Comparison of ENCODE assay signal across 10 mouse cellular contexts in the genomic region with DNA sequence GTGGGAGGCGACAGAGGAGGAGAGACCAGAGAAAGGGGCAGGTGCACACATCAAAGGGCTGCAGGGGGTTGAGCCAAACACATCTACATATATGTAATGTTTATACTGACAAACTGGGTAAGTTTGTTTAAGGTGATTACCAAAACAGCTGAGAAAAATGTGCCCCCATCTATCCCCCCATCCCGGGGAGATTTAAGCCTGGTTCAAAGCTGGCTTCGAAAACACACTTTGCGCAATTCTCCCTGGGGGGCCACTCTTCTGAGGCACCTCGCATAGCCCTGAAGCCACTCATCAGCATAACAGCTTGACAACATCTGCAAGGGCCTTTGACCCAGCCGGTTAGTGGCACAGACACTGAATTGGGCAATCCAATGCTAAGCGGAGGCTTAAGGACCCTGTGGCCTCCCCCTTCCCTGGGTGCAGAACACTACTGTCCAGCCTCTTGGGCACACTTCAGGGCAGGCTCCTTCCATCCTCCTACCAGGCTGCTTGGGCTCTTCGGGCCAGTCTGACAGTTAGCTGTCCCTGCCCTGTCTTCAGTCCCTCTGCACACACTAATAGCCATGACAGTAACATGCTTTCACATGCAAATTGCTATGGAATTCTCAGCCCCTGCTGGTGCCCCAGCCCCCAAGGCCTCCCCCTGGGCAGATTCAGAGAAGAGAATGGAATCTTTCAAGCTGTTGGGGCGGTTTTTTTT. TPM values are rescaled to one million over a fixed set of nuclear protein-coding genes. Genes with fewer than 3 reads are reported as not detected.
A peak's percentile ranks its signal among the peaks of the same experiment; 100 is the strongest.
DNase-seq lines count a peak whose midpoint lies in the region; ATAC-seq lines count a peak whose summit lies in the region.
"Had no signal": no experiment of that assay in that cellular context is flagged by ENCODE, and none has a peak within 500 bp of the region (broad histone marks: within the 10 kb centered on the region; RNA-seq: fewer than 3 reads in every experiment).

No protein-coding gene starts in this region.

- H3K9ac ChIP-seq in forebrain, embryonic 16.5 days (replicated peaks; ENCODE audit: low read depth, low read length): no peak overlapping the region
- H3K9ac ChIP-seq in midbrain, embryonic 14.5 days (replicated peaks; ENCODE audit: low read length): no peak overlapping the region
- H3K9ac ChIP-seq: liver, embryonic 13.5 days had no signal

- no peaks in the 10 kb centered on the region; the same call in 1 of the 2 replicates for H3K36me3 ChIP-seq in forebrain, embryonic 16.5 days (ENCODE audit: control insufficient read depth, insufficient read depth)
- H3K36me3 ChIP-seq in midbrain, embryonic 14.5 days (ENCODE audit: control insufficient read depth, insufficient read depth, low read length): no peaks in the 10 kb centered on the region; the same call in none of the 2 replicates
- H3K36me3 ChIP-seq: liver, embryonic 13.5 days had no signal

- DNase-seq in ES-CJ7 (ENCODE audit: low read depth, low spot score) (peak; percentile 78), R1 (ENCODE audit: low read depth, low spot score) (peak; percentile 69)
- DNase-seq in midbrain, embryonic 14.5 days: peak; percentile 59
- DNase-seq in layer of hippocampus, postnatal 14 days (ENCODE audit: low spot score in 2 of 2): no peak
- no peak for DNase-seq in left cerebral cortex, postnatal 14 days (ENCODE audit: low spot score in 2 of 2)
- no peak for DNase-seq in thymus, postnatal 4 days
- DNase-seq: heart, postnatal 10 days; kidney, postnatal 14 days; liver, embryonic 13.5 days had no signal

- no peak overlapping the region for H3K4me2 ChIP-seq in forebrain, embryonic 16.5 days (ENCODE audit: low read length)
- no peak overlapping the region for H3K4me2 ChIP-seq in midbrain, embryonic 14.5 days (ENCODE audit: low read length)
- H3K4me2 ChIP-seq: liver, embryonic 13.5 days had no signal

- H3K9me3 ChIP-seq in forebrain, embryonic 16.5 days (ENCODE audit: control insufficient read depth, low read length): no peaks in the 10 kb centered on the region
- no peaks in the 10 kb centered on the region for H3K9me3 ChIP-seq in midbrain, embryonic 14.5 days (ENCODE audit: control insufficient read depth, low read length)
- H3K9me3 ChIP-seq: liver, embryonic 13.5 days had no signal

- intact Hi-C loops in left cerebral cortex, postnatal 14 days (cut with DNase I): no loop called here

- peak; percentile 21; the same call in 1 of the 2 replicates for ATAC-seq in forebrain, embryonic 16.5 days
- peak; percentile 70 for ATAC-seq in midbrain, embryonic 14.5 days (ENCODE audit: low FRiP score, low TSS enrichment)

- H3K27ac ChIP-seq in forebrain, embryonic 16.5 days (ENCODE audit: low read length): peak overlapping the region; percentile 36
- H3K27ac ChIP-seq in midbrain, embryonic 14.5 days (replicated peaks; ENCODE audit: low read depth, low read length): 0 out of 2 replicates have a peak overlapping the region, but pooled peaks have one; percentile 1
- H3K27ac ChIP-seq: liver, embryonic 13.5 days had no signal

- H3K4me3 ChIP-seq in forebrain, embryonic 16.5 days (replicated peaks; ENCODE audit: low read length): no peak overlapping the region
- H3K4me3 ChIP-seq in midbrain, embryonic 14.5 days (replicated peaks; ENCODE audit: low read depth, low read length): no peak overlapping the region
- H3K4me3 ChIP-seq: liver, embryonic 13.5 days had no signal

- H3K27me3 ChIP-seq in forebrain, embryonic 16.5 days (replicated peaks; ENCODE audit: control insufficient read depth, insufficient read depth, low read length): no peaks in the 10 kb centered on the region
- H3K27me3 ChIP-seq in midbrain, embryonic 14.5 days (ENCODE audit: control insufficient read depth, insufficient read depth, low read length): no peaks in the 10 kb centered on the region

- peaks cover 43% of the 10 kb centered on the region for H3K4me1 ChIP-seq in forebrain, embryonic 16.5 days (replicated peaks; ENCODE audit: control insufficient read depth, insufficient read depth, low read length)
- H3K4me1 ChIP-seq in midbrain, embryonic 14.5 days (ENCODE audit: control insufficient read depth, insufficient read depth, low read length): peaks cover 8% of the 10 kb centered on the region; the same call in 1 of the 2 replicates

- WGBS in forebrain, embryonic 16.5 days: 10% methylated on average over 9 of the region's 9 CpGs
- 30% methylated on average over 9 of the region's 9 CpGs for WGBS in midbrain, embryonic 14.5 days

RNA-seq across cellular contexts. Expression of gene Efnb1, which starts 16.8 kb away (rescaled TPM):
- 50.1 and 57.6 TPM in 2 replicates for polyA plus RNA-seq in forebrain, embryonic 16.5 days (2015; fragmentation: Nextera tagmentation; extraction: Ambion mirVana)
- 13.9 and 20.0 TPM in 2 replicates for polyA plus RNA-seq in midbrain, embryonic 14.5 days (2014; fragmentation: Nextera tagmentation; extraction: Ambion mirVana)
- total RNA-seq in layer of hippocampus, postnatal 14 days (2021): 10 to 100 TPM in 1 of 2 experiments, 1 to 10 TPM in 1; 9.0 to 12.6 TPM
- total RNA-seq in left cerebral cortex, postnatal 14 days (2021): 10 to 100 TPM; 11.6 to 13.8 TPM

Comparison
In these comparisons a context has a peak if more than half of its experiments do, and no peak if none do; other contexts are left out.
1. DNase-seq: peak in ES-CJ7 (single experiment), R1 (single experiment) and midbrain, embryonic 14.5 days (single experiment); none in layer of hippocampus, postnatal 14 days (0 of 2), left cerebral cortex, postnatal 14 days (0 of 2) and thymus, postnatal 4 days (single experiment).